Mouse (Mus musculus): ENCODE measurements around the gene Ripor3.

DNA sequence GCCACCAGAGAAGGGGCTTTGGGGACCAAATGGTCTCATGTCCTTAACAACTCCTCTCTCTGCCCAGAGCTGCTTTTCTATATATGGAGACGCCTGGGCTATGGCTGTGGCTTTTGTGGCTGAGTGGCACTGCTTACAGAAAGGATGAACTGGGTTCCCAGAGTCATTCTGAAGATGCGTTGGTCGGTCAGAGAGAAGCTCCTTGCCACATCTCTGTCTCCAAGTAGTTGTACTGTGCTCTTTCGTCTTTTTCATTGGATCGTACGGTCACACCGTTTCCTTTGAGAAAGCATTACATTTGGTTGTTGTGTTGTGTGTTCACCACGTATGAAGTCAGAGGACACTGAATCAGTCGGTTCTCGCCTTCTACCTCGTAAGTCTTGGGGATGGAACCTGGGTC, 69.8 kb downstream of the Ripor3 start:
- TF ChIP-seq MAFK (IDR thresholded peaks at IDR 0.05; ENCODE audit: insufficient read depth, low read depth, low read length) (no peak), ZC3H11A (IDR thresholded peaks at IDR 0.05; ENCODE audit: borderline replicate concordance, low read depth, low read length) (no peak), ZNF384 (IDR thresholded peaks at IDR 0.05; ENCODE audit: low read depth, low read length) (no peak)

Data from ES-E14 (cell line).